Mouse (Mus musculus) hindbrain, embryonic 13.5 days (tissue): Measurements from ENCODE around the gene Tstd1. TPM values are rescaled to one million over a fixed set of nuclear protein-coding genes. Genes with fewer than 3 reads are reported as not detected.

ENCODE experiments used
- ATAC-seq: fragments of 200-750 bp; cut with Nextera tagmentation; 2 replicates; pipeline ENCODE4 v1.8.0; 2017; ENCODE audit warnings: moderate TSS enrichment; ENCODE audit not compliant: low FRiP score
- H3K27ac ChIP-seq: fragments of 300-500 bp; sonication (generic); 2 replicates; pipeline ENCODE4 v1.5.1; 2015; ENCODE audit warnings: inconsistent platforms, mild to moderate bottlenecking, moderate library complexity
- H3K27me3 ChIP-seq: fragments of 300-500 bp; sonication (generic); 2 replicates; pipeline ENCODE4 v1.6.1; 2015; ENCODE audit warnings: mild to moderate bottlenecking, inconsistent platforms
- H3K36me3 ChIP-seq: fragments of 300-500 bp; sonication (generic); 2 replicates; pipeline ENCODE4 v1.6.1; 2015; ENCODE audit warnings: mild to moderate bottlenecking, inconsistent platforms
- H3K4me1 ChIP-seq: fragments of 300-500 bp; sonication (generic); replicated peaks from 2 replicates; pipeline ENCODE4 v1.6.1; 2015; ENCODE audit warnings: inconsistent platforms
- H3K4me2 ChIP-seq: fragments of 300-500 bp; sonication (generic); 2 replicates; pipeline ENCODE4 v1.6.1; 2015; ENCODE audit warnings: inconsistent platforms, mild to moderate bottlenecking, moderate library complexity
- H3K4me3 ChIP-seq: fragments of 300-500 bp; sonication (generic); 2 replicates; pipeline ENCODE4 v1.5.1; 2015; ENCODE audit warnings: mild to moderate bottlenecking, inconsistent platforms
- H3K9ac ChIP-seq: fragments of 300-500 bp; sonication (generic); 2 replicates; pipeline ENCODE4 v1.6.1; 2015; ENCODE audit warnings: mild to moderate bottlenecking, inconsistent platforms
- H3K9me3 ChIP-seq: fragments of 300-500 bp; sonication (generic); 2 replicates; pipeline ENCODE4 v1.6.1; 2016; ENCODE audit warnings: inconsistent platforms
- WGBS: fragments of 180-500 bp; shearing (Covaris S2); methylation state at CpG from one replicate; pipeline ENCODE4 v1.1.7; 2015; 5-methylcytosine and 5-hydroxymethylcytosine counted together
- polyA plus RNA-seq: library from polyadenylated mRNA; unstranded; fragments of >200 nt; fragmentation: Nextera tagmentation; extraction: Ambion mirVana; gene quantifications from 2 replicates; pipeline ENCODE4 v1.2.1, GENCODE M21; 2015

The Tstd1 gene
- polyA plus RNA-seq, result 10.0 and 11.7 TPM in 2 replicates

DNA sequence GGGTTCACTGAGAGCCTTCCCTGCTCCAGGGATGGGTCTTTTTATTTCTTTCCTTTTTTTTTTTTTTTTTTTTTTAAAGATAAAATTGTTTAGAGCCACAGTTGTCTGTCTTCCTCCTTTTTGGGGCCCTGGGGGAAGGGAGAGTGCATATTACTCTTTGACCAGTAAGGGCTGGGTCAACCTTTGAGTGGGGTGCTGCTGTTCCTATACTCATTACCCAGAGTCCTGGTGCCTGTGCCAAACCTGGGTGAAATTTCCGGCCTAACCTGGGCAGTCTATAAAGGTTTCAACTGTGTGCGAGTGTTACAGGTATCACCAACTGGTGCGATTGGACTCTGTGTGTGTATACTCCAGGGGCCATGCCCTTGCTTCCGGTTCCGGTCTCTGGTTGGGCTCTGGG lies at the start of gene Tstd1:
Tstd1 (plus strand) TSS at position 213 of the 400 bp plus-strand sequence.
- peaks cover 19% of the 10 kb centered on the region for H3K4me1 ChIP-seq
- peak within 1 kb of the TSS; percentile 52 for H3K27ac ChIP-seq
- peak within 1 kb of the TSS; percentile 29; the same call in 1 of the 2 replicates for H3K9ac ChIP-seq
- H3K27me3 ChIP-seq, result no peaks in the 10 kb centered on the region
- no peak within 1 kb of the TSS for H3K4me3 ChIP-seq
- H3K9me3 ChIP-seq, result no peaks in the 10 kb centered on the region
- H3K36me3 ChIP-seq, result peaks cover 68% of the 10 kb centered on the region
- H3K4me2 ChIP-seq, result no peak within 1 kb of the TSS
- WGBS, result 90% methylated on average over 5 of the region's 5 CpGs
- peak; percentile 10; the same call in 1 of the 2 replicates for ATAC-seq

DNA sequence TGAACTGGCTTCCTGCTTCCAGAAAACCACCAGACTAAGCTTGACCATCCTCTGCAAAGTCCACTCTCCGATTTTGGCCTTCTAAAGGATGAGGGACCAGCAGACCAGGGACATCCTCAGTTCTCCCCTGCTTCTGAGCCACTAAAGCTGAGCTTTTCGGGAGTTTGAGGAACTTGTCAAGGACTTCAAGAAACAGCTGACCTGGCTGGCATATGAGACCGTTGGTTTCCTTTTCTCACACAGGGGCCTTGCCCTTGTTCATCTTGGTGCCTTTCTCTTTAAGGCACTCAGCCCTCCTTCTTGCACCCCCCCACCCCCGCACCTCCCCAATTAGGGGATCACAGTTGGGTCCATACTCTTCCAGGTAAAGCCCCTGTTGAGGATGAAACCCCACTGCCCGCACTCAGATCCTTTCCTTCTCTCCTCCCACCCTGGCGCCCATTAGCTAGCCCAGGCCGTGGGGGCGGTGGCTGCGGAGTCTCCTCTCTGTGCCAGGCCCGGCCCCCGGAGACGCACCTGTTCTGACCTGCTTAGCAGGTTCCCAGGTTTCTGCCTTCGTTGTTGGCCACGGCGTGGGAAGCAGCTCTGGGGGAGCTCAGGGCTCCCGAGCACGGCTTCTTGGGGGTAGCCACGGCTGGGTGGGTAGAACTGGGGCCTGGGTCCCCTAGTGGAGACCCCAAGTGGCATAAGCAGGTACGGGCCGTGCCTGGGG lies 48.7 kb upstream of the Tstd1 start, which contains the start of gene Nectin4:
Nectin4 (plus strand) TSS at position 255 of the 712 bp plus-strand sequence.
- no peaks in the 10 kb centered on the region for H3K9me3 ChIP-seq
- H3K27ac ChIP-seq, result no peak within 1 kb of the TSS
- no peak for ATAC-seq
- no peak within 1 kb of the TSS for H3K4me2 ChIP-seq
- peaks cover 24% of the 10 kb centered on the region; the same call in 1 of the 2 replicates for H3K27me3 ChIP-seq
- WGBS, result 41% methylated on average over 20 of the region's 20 CpGs
- no peak within 1 kb of the TSS for H3K9ac ChIP-seq
- H3K36me3 ChIP-seq, result no peaks in the 10 kb centered on the region
- no peak within 1 kb of the TSS for H3K4me3 ChIP-seq
- no peaks in the 10 kb centered on the region for H3K4me1 ChIP-seq

DNA sequence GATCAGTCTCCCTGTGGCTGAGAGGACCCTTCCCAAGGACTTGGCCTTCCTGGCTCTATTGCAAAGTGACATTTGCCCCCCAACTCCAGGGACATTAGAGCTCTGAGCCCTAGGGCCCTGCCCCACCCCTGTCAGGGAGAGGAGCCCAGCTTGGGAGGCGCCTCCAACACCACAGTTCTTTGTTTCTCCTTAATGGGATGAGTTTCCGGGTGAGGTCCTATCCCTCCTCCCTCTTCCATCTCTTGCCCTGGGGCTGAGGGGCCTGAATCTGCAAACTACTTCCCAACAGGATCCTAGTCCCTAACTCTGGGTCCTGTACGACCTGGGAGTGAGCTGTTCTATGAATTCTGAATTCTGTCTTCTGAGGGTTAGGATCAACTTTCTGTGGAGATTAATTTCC lies 45.8 kb upstream of the Tstd1 start:
- ATAC-seq, result no peak

DNA sequence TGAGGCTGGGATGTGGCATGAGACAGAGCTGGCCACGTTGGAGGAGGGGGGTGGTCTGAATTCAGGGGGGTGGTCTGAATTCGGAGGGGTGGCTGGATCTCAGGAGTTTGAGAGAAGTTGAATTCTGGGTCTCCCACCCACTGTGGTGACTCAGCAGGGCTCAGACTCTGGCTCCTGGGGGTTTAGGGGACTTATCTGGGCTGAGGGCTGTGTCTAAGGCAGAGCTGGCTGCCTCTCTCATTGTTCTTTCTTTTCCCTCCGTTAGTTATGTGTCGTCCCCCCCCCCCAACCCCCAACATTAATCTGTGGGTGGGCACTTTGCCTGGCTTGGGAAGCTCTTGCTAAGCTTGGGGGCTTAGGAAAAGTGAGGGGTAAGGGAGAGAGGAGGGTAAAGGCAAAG lies 44.7 kb upstream of the Tstd1 start:
- Histone ChIP-seq H3K36me3 (no peaks in the 10 kb centered on the region), H3K9ac (no peak overlapping the region), H3K27ac (no peak overlapping the region), H3K4me2 (no peak overlapping the region), H3K9me3 (no peaks in the 10 kb centered on the region), H3K4me3 (no peak overlapping the region), H3K27me3 (peaks cover 24% of the 10 kb centered on the region; the same call in 1 of the 2 replicates), H3K4me1 (no peaks in the 10 kb centered on the region)
- 6% methylated on average over 3 of the region's 4 CpGs for WGBS
- no peak for ATAC-seq

More for the DNA sequence above, 45.8 kb upstream of the Tstd1 start:
- Histone ChIP-seq H3K4me2 (no peak overlapping the region), H3K4me3 (no peak overlapping the region), H3K4me1 (no peaks in the 10 kb centered on the region), H3K36me3 (no peaks in the 10 kb centered on the region), H3K27ac (no peak overlapping the region), H3K27me3 (peaks cover 24% of the 10 kb centered on the region; the same call in 1 of the 2 replicates), H3K9me3 (no peaks in the 10 kb centered on the region), H3K9ac (no peak overlapping the region)
- 61% methylated on average over 3 of the region's 3 CpGs for WGBS

DNA sequence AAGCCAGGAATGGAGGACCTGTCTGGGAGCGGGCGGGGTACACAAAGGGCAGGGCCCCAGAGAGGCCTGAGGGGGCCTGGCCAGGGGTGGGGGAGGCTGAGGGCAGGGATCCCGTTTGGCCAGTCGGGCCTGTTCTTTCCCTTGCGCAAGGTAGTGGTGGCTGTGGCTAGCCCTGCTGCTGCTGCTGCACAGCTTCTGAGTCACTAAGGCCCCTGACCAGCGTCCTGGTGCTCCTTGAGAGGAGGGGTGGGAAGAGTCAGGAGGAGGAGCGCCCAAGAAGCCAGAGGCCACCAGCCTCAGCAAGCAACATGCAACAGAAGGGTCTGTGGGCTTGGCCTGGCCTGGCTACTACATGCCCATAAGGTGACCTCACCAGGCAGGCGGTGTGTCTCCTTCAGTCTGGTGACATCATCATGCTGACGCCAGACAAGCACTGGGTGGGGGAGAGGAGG lies 43.0 kb upstream of the Tstd1 start:
- H3K4me2 ChIP-seq, result no peak overlapping the region
- no peak for ATAC-seq
- 58% methylated on average over 9 of the region's 9 CpGs for WGBS
- H3K27me3 ChIP-seq, result 0 out of 2 replicates have a peak, but pooled peaks cover 27% of the 10 kb centered on the region
- H3K4me3 ChIP-seq, result no peak overlapping the region
- H3K9ac ChIP-seq, result no peak overlapping the region
- H3K36me3 ChIP-seq, result no peaks in the 10 kb centered on the region
- H3K4me1 ChIP-seq, result peaks cover 12% of the 10 kb centered on the region
- H3K27ac ChIP-seq, result no peak overlapping the region
- no peaks in the 10 kb centered on the region for H3K9me3 ChIP-seq

DNA sequence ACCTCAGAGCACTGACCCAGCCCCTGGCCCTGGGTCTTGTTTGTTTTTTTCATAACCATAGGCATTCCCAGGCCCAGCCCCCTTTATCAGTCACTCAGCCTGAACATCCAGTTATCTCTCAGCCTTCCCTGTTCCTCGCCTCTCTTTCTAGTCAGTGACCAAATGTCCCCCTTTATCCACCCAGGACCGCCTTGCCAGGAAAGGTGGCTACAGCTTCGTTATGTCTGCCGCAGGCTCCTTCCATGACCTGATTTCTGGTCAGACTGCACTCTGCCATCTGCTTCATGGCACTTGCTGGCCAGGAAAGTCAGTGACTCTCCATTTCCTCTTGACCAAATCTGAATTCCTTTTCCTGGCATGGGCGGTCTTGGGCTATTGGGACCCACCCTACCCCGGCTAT lies 40.4 kb upstream of the Tstd1 start:
- H3K27me3 ChIP-seq, result peaks cover 21% of the 10 kb centered on the region; the same call in 1 of the 2 replicates
- H3K27ac ChIP-seq, result no peak overlapping the region
- H3K9me3 ChIP-seq, result no peaks in the 10 kb centered on the region
- H3K36me3 ChIP-seq, result no peaks in the 10 kb centered on the region
- no peak overlapping the region for H3K9ac ChIP-seq
- peaks cover 12% of the 10 kb centered on the region for H3K4me1 ChIP-seq
- WGBS, result 90% methylated on average over 6 of the region's 6 CpGs
- H3K4me2 ChIP-seq, result no peak overlapping the region
- no peak overlapping the region for H3K4me3 ChIP-seq
- no peak for ATAC-seq

DNA sequence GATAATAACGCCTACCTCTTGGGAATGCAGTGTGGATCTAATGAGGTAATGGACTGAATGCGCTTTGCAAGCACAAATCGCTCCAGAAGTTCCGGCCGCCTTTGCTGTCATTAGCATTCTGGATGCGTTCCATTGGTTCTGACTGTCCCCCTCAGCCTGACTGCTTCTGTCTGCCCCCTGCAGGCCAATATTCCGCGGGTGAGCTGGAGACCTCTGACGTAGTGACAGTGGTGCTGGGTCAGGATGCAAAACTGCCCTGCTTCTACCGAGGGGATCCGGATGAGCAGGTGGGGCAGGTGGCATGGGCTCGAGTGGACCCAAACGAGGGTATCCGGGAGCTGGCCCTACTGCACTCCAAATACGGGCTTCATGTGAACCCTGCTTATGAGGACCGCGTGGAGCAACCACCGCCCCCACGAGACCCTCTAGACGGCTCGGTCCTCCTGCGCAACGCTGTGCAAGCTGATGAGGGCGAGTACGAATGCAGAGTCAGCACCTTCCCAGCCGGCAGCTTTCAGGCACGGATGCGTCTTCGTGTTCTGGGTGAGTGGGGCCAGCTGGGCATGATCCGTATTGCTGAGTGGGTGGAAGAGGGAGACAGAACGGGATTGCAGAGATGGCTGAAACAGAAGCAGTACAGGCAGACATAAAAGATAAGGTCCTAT lies 38.6 kb upstream of the Tstd1 start:
- Histone ChIP-seq H3K4me2 (peak overlapping the region; percentile 56), H3K27ac (peak overlapping the region; percentile 31; the same call in 1 of the 2 replicates), H3K9ac (peak overlapping the region; percentile 43; the same call in 1 of the 2 replicates), H3K4me1 (peaks cover 12% of the 10 kb centered on the region), H3K4me3 (peak overlapping the region; percentile 30), H3K36me3 (no peaks in the 10 kb centered on the region), H3K27me3 (peaks cover 15% of the 10 kb centered on the region; the same call in 1 of the 2 replicates), H3K9me3 (no peaks in the 10 kb centered on the region)
- whole genome bisulfite sequencing, result 1% methylated on average over 31 of the region's 31 CpGs
- ATAC-seq, result peak; percentile 76

DNA sequence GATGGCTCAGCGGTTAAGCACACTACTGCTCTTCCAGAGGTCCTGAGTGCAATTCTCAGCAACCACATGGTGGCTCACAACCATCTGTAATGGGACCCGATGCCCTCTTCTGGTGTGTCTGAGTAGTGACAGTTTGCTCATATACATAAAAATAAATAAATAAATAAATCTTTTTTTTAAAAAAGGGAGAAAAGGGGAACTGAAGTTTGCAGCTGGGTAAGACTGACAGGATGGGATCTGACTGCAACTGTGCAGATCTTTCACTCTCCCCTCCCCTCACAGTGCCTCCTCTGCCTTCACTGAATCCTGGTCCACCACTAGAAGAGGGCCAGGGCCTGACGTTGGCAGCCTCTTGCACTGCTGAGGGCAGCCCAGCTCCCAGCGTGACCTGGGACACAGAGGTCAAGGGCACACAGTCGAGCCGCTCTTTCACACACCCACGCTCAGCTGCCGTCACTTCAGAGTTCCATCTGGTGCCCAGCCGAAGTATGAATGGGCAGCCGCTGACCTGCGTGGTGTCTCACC lies 36.5 kb upstream of the Tstd1 start:
- H3K9ac ChIP-seq, result no peak overlapping the region
- no peak overlapping the region for H3K27ac ChIP-seq
- no peak overlapping the region for H3K4me2 ChIP-seq
- H3K9me3 ChIP-seq, result no peaks in the 10 kb centered on the region
- peaks cover 13% of the 10 kb centered on the region for H3K4me1 ChIP-seq
- H3K27me3 ChIP-seq, result peaks cover 15% of the 10 kb centered on the region; the same call in 1 of the 2 replicates
- 79% methylated on average over 11 of the region's 11 CpGs for WGBS
- no peak for ATAC-seq
- no peak overlapping the region for H3K4me3 ChIP-seq
- H3K36me3 ChIP-seq, result no peaks in the 10 kb centered on the region

DNA sequence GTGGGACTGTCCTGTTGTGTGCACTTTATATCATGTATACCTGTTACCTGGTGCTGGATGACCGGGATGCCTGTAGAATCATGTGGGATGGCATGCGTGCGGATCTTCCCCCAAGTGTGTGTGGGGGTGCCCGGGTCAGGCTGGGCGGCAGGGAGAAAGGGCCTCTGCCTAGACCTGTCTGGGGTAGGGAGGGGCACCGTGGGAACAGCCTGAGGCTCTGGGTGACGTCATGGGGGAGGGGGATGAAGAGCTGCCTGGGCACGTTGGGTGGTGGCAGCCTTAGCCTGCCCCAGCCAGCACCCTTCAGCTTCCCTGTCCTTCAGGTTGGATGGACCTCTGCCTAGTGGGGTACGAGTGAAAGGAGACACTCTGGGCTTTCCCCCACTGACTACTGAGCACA lies 34.3 kb upstream of the Tstd1 start:
- Histone ChIP-seq H3K4me2 (no peak overlapping the region), H3K9ac (no peak overlapping the region), H3K36me3 (no peaks in the 10 kb centered on the region), H3K9me3 (no peaks in the 10 kb centered on the region), H3K27me3 (peaks cover 13% of the 10 kb centered on the region; the same call in 1 of the 2 replicates), H3K4me1 (peaks cover 15% of the 10 kb centered on the region), H3K4me3 (no peak overlapping the region), H3K27ac (no peak overlapping the region)
- 75% methylated on average over 9 of the region's 9 CpGs for WGBS
- no peak for ATAC-seq

DNA sequence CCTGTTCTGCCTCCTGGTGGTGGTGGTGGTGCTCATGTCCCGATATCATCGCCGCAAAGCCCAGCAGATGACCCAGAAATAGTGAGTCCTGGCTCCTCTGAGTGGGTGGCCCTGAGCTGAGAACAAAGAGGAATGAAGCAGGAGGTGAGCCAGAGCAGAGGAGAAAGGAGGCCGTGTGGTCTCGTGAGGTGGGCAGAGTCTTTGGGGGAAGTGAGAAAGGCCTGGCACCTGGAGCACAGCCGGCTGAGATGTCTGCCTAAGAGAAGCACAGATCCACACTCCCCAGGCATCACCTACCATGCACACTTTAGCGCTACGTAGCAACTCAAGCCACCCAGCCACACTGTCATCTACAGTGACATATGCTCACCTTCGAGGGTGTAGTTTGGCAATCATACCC lies 33.5 kb upstream of the Tstd1 start:
- H3K4me2 ChIP-seq, result no peak overlapping the region
- peaks cover 8% of the 10 kb centered on the region for H3K4me1 ChIP-seq
- no peak overlapping the region for H3K9ac ChIP-seq
- no peak overlapping the region for H3K4me3 ChIP-seq
- no peaks in the 10 kb centered on the region for H3K9me3 ChIP-seq
- WGBS, result 64% methylated on average over 9 of the region's 9 CpGs
- H3K27me3 ChIP-seq, result peaks cover 7% of the 10 kb centered on the region; the same call in 1 of the 2 replicates
- ATAC-seq, result no peak
- no peak overlapping the region for H3K27ac ChIP-seq
- H3K36me3 ChIP-seq, result no peaks in the 10 kb centered on the region

DNA sequence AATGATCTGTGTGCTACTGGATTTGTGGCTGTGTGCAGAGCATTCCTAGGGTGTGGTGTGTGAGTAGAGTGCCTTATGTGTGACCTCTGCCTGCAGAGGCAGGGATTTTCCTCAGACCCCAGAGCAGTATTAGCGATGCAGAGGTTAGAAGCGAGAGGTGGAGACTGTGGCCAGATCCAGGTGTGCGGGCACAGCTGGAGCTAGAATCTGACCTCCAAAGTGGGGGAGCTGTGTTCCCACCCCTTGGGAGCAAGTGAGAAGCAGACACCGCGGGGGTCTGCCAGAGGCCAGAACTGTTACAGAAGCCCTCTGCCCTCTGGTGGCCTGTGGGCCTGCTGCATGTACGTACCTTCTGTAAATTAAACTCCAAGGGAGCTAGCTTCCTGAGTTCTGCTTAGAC lies 31.6 kb upstream of the Tstd1 start:
- H3K36me3 ChIP-seq, result no peaks in the 10 kb centered on the region
- ATAC-seq, result no peak
- 21% methylated on average over 6 of the region's 6 CpGs for WGBS
- no peak overlapping the region for H3K4me2 ChIP-seq
- H3K9ac ChIP-seq, result peak overlapping the region; percentile 49; the same call in 1 of the 2 replicates
- no peak overlapping the region for H3K4me3 ChIP-seq
- H3K9me3 ChIP-seq, result no peaks in the 10 kb centered on the region
- H3K27ac ChIP-seq, result no peak overlapping the region
- peaks cover 3% of the 10 kb centered on the region for H3K4me1 ChIP-seq
- H3K27me3 ChIP-seq, result no peaks in the 10 kb centered on the region

DNA sequence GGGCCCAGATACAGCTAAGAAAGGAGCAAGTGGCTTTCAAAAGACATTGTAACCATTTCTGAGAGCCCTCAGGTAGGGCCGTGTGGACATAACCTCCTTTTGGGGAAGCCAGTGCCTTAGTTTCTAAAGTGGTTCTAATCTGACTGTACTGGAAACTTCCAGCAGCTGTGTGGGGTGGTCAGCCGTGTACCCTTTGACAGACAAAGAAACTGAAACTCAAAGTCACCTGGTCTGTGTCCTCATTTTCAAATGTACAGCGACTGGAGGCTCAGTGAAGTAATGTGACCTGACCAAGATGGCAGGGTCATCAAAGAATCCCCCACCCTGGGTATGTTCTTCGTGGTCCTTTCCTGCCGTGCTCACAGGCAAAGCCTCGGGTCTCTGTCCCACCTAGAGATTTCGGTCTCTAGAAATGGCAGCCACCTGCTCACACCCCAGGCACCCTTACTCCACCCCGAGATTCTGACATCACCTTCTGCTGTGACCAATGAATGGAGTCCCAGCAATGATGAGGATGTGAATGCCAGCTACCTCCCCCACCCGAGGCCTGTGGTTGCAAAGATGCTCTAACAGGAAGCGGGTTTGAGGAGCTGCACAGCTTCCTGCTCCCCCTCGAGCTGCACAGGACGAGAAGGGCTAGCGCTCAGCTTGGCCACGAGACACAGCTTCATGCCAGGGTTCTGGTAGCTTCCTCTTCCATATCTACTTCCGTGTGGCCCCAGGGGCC lies 30.1 kb upstream of the Tstd1 start, which contains the start of gene Arhgap30:
Arhgap30 (plus strand) TSS at position 579 of the 727 bp plus-strand sequence.
- Histone ChIP-seq H3K27ac (no peak within 1 kb of the TSS), H3K4me2 (no peak within 1 kb of the TSS), H3K36me3 (no peaks in the 10 kb centered on the region), H3K9ac (no peak within 1 kb of the TSS), H3K27me3 (no peaks in the 10 kb centered on the region), H3K4me1 (peaks cover 3% of the 10 kb centered on the region), H3K4me3 (no peak within 1 kb of the TSS), H3K9me3 (no peaks in the 10 kb centered on the region)
- no peak for ATAC-seq
- 80% methylated on average over 15 of the region's 15 CpGs for WGBS
